Mouse (Mus musculus): ENCODE results near the gene Cdh4.

DNA sequence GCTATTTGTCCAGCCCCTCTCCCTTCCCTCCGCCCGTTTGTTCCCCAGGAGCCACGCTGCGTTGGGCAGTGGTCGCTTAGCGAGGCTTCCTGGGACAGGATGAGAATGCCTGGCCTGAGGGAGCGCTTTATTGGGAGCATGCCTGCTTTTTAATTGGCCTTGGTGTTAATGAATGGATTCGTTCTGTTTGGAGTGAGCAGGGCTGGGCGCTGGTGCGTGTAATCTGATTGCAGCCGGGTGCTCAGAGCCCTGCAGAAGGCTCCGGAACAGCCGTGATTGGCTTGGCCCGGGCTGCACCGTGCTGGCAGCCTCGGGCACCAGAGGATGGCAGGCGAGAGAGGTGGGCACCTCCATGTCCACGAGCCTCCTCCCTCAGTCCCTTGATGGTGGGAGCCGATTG lies 95.2 kb downstream of the Cdh4 start:
- TF ChIP-seq CTCF (IDR thresholded peaks at IDR 0.05; ENCODE audit: borderline replicate concordance, insufficient read depth, low read depth, low read length) (no peak; the same call in 1 of the 2 replicates), POLR2A (IDR thresholded peaks at IDR 0.05; ENCODE audit: borderline replicate concordance, insufficient read depth, low read length) (no peak)

Measured in cerebellum, adult 2 months (tissue).